Mouse (Mus musculus) forebrain, embryonic 15.5 days (tissue): ENCODE measurements at regions not wholly inside any gene's neighbourhood (a gene's known extent, or its start where the extent isn't known, plus 50 kb on each side); places are given as distances from the start of the nearest gene placed in this dataset.
A peak's percentile ranks its signal among the peaks of the same experiment; 100 is the strongest.

ENCODE experiments used
- ATAC-seq: fragments of 200-750 bp; cut with Nextera tagmentation; replicated peaks from 2 replicates; pipeline ENCODE4 v1.8.0; 2017; ENCODE audit warnings: mild to moderate bottlenecking, moderate TSS enrichment, moderate library complexity
- H3K27ac ChIP-seq: fragments of 300-500 bp; sonication (generic); replicated peaks from 2 replicates; pipeline ENCODE4 v1.5.1; 2015; ENCODE audit warnings: mild to moderate bottlenecking, inconsistent platforms
- H3K27me3 ChIP-seq: fragments of 300-500 bp; sonication (generic); 2 replicates; pipeline ENCODE4 v1.6.1; 2015; ENCODE audit warnings: inconsistent platforms
- H3K36me3 ChIP-seq: fragments of 300-500 bp; sonication (generic); 2 replicates; pipeline ENCODE4 v1.6.1; 2015; ENCODE audit warnings: mild to moderate bottlenecking, inconsistent platforms
- H3K4me1 ChIP-seq: fragments of 300-500 bp; sonication (generic); 2 replicates; pipeline ENCODE4 v1.6.1; 2015; ENCODE audit warnings: inconsistent platforms
- H3K4me2 ChIP-seq: fragments of 300-500 bp; sonication (generic); replicated peaks from 2 replicates; pipeline ENCODE4 v1.6.1; 2015; ENCODE audit warnings: mild to moderate bottlenecking, inconsistent platforms
- H3K4me3 ChIP-seq: fragments of 300-500 bp; sonication (generic); 2 replicates; pipeline ENCODE4 v1.5.1; 2015; ENCODE audit warnings: mild to moderate bottlenecking, inconsistent platforms
- H3K9ac ChIP-seq: fragments of 300-500 bp; sonication (generic); replicated peaks from 2 replicates; pipeline ENCODE4 v1.6.1; 2015; ENCODE audit warnings: mild to moderate bottlenecking, inconsistent platforms
- H3K9me3 ChIP-seq: fragments of 300-500 bp; sonication (generic); 2 replicates; pipeline ENCODE4 v1.6.1; 2016; ENCODE audit warnings: inconsistent platforms
- WGBS: fragments of 180-500 bp; shearing (Covaris S2); methylation state at CpG from one replicate; pipeline ENCODE4 v1.1.7; 2015; ENCODE audit warnings: mixed read lengths; 5-methylcytosine and 5-hydroxymethylcytosine counted together

- Histone ChIP-seq H3K4me2 (no peak overlapping the region), H3K27me3 (no peaks in the 10 kb centered on the region), H3K9ac (no peak overlapping the region), H3K4me3 (no peak overlapping the region), H3K27ac (no peak overlapping the region), H3K4me1 (no peaks in the 10 kb centered on the region), H3K36me3 (no peaks in the 10 kb centered on the region), H3K9me3 (no peaks in the 10 kb centered on the region)
- no peak for ATAC-seq
- 83% methylated on average over 19 of the region's 19 CpGs for WGBS
Observed at GRCm38 (mm10) chr12:107700868-107701597, 212.6 kb downstream of the 3110018I06Rik start.

- peaks cover 5% of the 10 kb centered on the region; the same call in 1 of the 2 replicates for H3K4me1 ChIP-seq
- 80% methylated on average over 6 of the region's 6 CpGs for WGBS
- ATAC-seq, result no peak
- no peak overlapping the region for H3K27ac ChIP-seq
- no peaks in the 10 kb centered on the region for H3K27me3 ChIP-seq
- H3K36me3 ChIP-seq, result no peaks in the 10 kb centered on the region
- no peak overlapping the region for H3K4me2 ChIP-seq
- H3K9me3 ChIP-seq, result no peaks in the 10 kb centered on the region
- no peak overlapping the region for H3K4me3 ChIP-seq
- no peak overlapping the region for H3K9ac ChIP-seq
Observed at GRCm38 (mm10) chr12:107708812-107709211, 220.4 kb downstream of the 3110018I06Rik start.

GRCm38 (mm10) chr12:107711017-107711416 is 222.6 kb downstream of the 3110018I06Rik start:
- ATAC-seq, result no peak
- WGBS, result 82% methylated on average over 7 of the region's 7 CpGs
- Histone ChIP-seq H3K9ac (no peak overlapping the region), H3K9me3 (no peaks in the 10 kb centered on the region), H3K4me2 (no peak overlapping the region), H3K36me3 (no peaks in the 10 kb centered on the region), H3K27ac (no peak overlapping the region), H3K4me3 (no peak overlapping the region), H3K27me3 (no peaks in the 10 kb centered on the region), H3K4me1 (peaks cover 5% of the 10 kb centered on the region; the same call in 1 of the 2 replicates)

- H3K36me3 ChIP-seq, result no peaks in the 10 kb centered on the region
Observed at GRCm38 (mm10) chr12:107711675-107712074, 223.2 kb downstream of the 3110018I06Rik start.

GRCm38 (mm10) chr12:107713191-107713590 is 224.8 kb downstream of the 3110018I06Rik start:
- H3K4me3 ChIP-seq, result no peak overlapping the region
- no peak overlapping the region for H3K9ac ChIP-seq
- H3K27ac ChIP-seq, result no peak overlapping the region
- no peak for ATAC-seq
- H3K27me3 ChIP-seq, result no peaks in the 10 kb centered on the region
- peaks cover 5% of the 10 kb centered on the region; the same call in 1 of the 2 replicates for H3K4me1 ChIP-seq
- 47% methylated on average over 14 of the region's 14 CpGs for WGBS
- H3K36me3 ChIP-seq, result no peaks in the 10 kb centered on the region
- H3K4me2 ChIP-seq, result no peak overlapping the region
- H3K9me3 ChIP-seq, result no peaks in the 10 kb centered on the region

More at GRCm38 (mm10) chr12:107711675-107712074, 223.2 kb downstream of the 3110018I06Rik start:
- 49% methylated on average over 3 of the region's 3 CpGs for WGBS
- Histone ChIP-seq H3K4me1 (peaks cover 5% of the 10 kb centered on the region; the same call in 1 of the 2 replicates), H3K27ac (no peak overlapping the region), H3K9ac (no peak overlapping the region), H3K9me3 (no peaks in the 10 kb centered on the region), H3K4me3 (no peak overlapping the region), H3K27me3 (no peaks in the 10 kb centered on the region), H3K4me2 (no peak overlapping the region)
- ATAC-seq, result no peak

GRCm38 (mm10) chr12:107714846-107715245 is 226.4 kb downstream of the 3110018I06Rik start:
- no peak overlapping the region for H3K9ac ChIP-seq
- no peaks in the 10 kb centered on the region for H3K36me3 ChIP-seq
- peaks cover 5% of the 10 kb centered on the region; the same call in 1 of the 2 replicates for H3K4me1 ChIP-seq
- no peaks in the 10 kb centered on the region for H3K27me3 ChIP-seq
- no peak for ATAC-seq
- H3K4me3 ChIP-seq, result no peak overlapping the region
- 73% methylated on average over 2 of the region's 2 CpGs for WGBS
- no peak overlapping the region for H3K27ac ChIP-seq
- H3K9me3 ChIP-seq, result no peaks in the 10 kb centered on the region
- no peak overlapping the region for H3K4me2 ChIP-seq

GRCm38 (mm10) chr12:107715871-107716270 is 227.4 kb downstream of the 3110018I06Rik start:
- H3K4me3 ChIP-seq, result no peak overlapping the region
- H3K36me3 ChIP-seq, result no peaks in the 10 kb centered on the region
- H3K9me3 ChIP-seq, result no peaks in the 10 kb centered on the region
- ATAC-seq, result no peak
- no peak overlapping the region for H3K4me2 ChIP-seq
- H3K9ac ChIP-seq, result no peak overlapping the region
- no peaks in the 10 kb centered on the region for H3K27me3 ChIP-seq
- H3K27ac ChIP-seq, result no peak overlapping the region
- peaks cover 5% of the 10 kb centered on the region; the same call in 1 of the 2 replicates for H3K4me1 ChIP-seq
- WGBS, result 54% methylated on average over 6 of the region's 6 CpGs

- ATAC-seq, result no peak
Observed at GRCm38 (mm10) chr12:107720941-107721340, 232.5 kb downstream of the 3110018I06Rik start.

GRCm38 (mm10) chr12:107723062-107723859 is 234.8 kb downstream of the 3110018I06Rik start:
- WGBS, result 84% methylated on average over 9 of the region's 9 CpGs
- H3K27me3 ChIP-seq, result no peaks in the 10 kb centered on the region
- no peaks in the 10 kb centered on the region for H3K36me3 ChIP-seq
- H3K9me3 ChIP-seq, result no peaks in the 10 kb centered on the region
- ATAC-seq, result no peak
- no peak overlapping the region for H3K4me3 ChIP-seq
- no peak overlapping the region for H3K4me2 ChIP-seq
- H3K9ac ChIP-seq, result no peak overlapping the region
- H3K4me1 ChIP-seq, result 0 out of 2 replicates have a peak, but pooled peaks cover 6% of the 10 kb centered on the region
- 0 out of 2 replicates have a peak overlapping the region, but pooled peaks have one; percentile 7 for H3K27ac ChIP-seq

More at GRCm38 (mm10) chr12:107720941-107721340, 232.5 kb downstream of the 3110018I06Rik start:
- Histone ChIP-seq H3K27ac (no peak overlapping the region), H3K9ac (no peak overlapping the region), H3K36me3 (no peaks in the 10 kb centered on the region), H3K9me3 (no peaks in the 10 kb centered on the region), H3K4me3 (no peak overlapping the region), H3K4me2 (no peak overlapping the region), H3K27me3 (no peaks in the 10 kb centered on the region), H3K4me1 (0 out of 2 replicates have a peak, but pooled peaks cover 6% of the 10 kb centered on the region)
- 81% methylated on average over 6 of the region's 6 CpGs for WGBS

GRCm38 (mm10) chr12:107723860-107724320 is 235.5 kb downstream of the 3110018I06Rik start:
- Histone ChIP-seq H3K9ac (no peak overlapping the region), H3K4me1 (0 out of 2 replicates have a peak, but pooled peaks cover 6% of the 10 kb centered on the region), H3K4me3 (no peak overlapping the region), H3K36me3 (no peaks in the 10 kb centered on the region), H3K27ac (0 out of 2 replicates have a peak overlapping the region, but pooled peaks have one; percentile 7), H3K4me2 (no peak overlapping the region), H3K27me3 (no peaks in the 10 kb centered on the region), H3K9me3 (no peaks in the 10 kb centered on the region)
- ATAC-seq, result no peak
- WGBS, result 43% methylated on average over 14 of the region's 14 CpGs

- no peak overlapping the region for H3K27ac ChIP-seq
- WGBS, result 47% methylated on average over 8 of the region's 8 CpGs
- no peaks in the 10 kb centered on the region for H3K36me3 ChIP-seq
- no peaks in the 10 kb centered on the region for H3K27me3 ChIP-seq
- no peak overlapping the region for H3K4me3 ChIP-seq
- H3K4me2 ChIP-seq, result no peak overlapping the region
- no peak for ATAC-seq
- H3K4me1 ChIP-seq, result 0 out of 2 replicates have a peak, but pooled peaks cover 6% of the 10 kb centered on the region
- H3K9ac ChIP-seq, result no peak overlapping the region
- H3K9me3 ChIP-seq, result no peaks in the 10 kb centered on the region
Observed at GRCm38 (mm10) chr12:107724467-107724866, 236.0 kb downstream of the 3110018I06Rik start.

- Histone ChIP-seq H3K9ac (no peak overlapping the region), H3K4me3 (no peak overlapping the region), H3K4me1 (no peaks in the 10 kb centered on the region), H3K36me3 (no peaks in the 10 kb centered on the region), H3K4me2 (no peak overlapping the region), H3K27ac (no peak overlapping the region), H3K9me3 (no peaks in the 10 kb centered on the region), H3K27me3 (no peaks in the 10 kb centered on the region)
- ATAC-seq, result no peak
- 84% methylated on average over 6 of the region's 6 CpGs for WGBS
Observed at GRCm38 (mm10) chr12:107728865-107729264, 240.4 kb downstream of the 3110018I06Rik start.
